Mouse (Mus musculus): ENCODE data around the gene Klhl22. TPM values are rescaled to one million over a fixed set of nuclear protein-coding genes. Genes with fewer than 3 reads are reported as not detected.

Klhl22 gene
- polyA plus RNA-seq (2014; fragmentation: Nextera tagmentation; extraction: Ambion mirVana), result 54.6 and 57.7 TPM in 2 replicates

DNA sequence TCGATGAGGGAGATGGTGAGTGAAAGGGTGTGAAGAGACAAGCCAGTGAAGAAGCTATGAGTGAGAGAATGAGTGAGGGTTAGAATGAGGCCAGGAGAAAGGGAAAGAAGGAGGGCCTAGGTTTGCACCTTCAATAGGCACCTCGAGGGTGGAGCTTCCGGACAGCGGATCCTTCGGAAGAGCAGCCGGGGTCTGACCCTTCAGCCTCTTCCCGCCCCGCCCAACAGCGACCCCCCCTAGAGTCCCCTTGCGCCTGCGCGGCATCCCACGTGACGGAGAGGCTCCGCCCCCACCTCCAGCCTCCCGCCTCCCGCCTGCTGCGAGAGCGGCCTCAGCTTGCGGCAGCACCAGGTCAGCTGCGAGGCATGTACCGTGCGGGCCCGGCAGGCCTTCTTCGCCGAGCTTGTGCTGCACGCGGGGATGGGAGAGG lies at the start of gene Klhl22:
Gene Klhl22 (plus strand): TSS at position 275 of the 430 bp plus-strand sequence.
- H3K4me1 ChIP-seq (replicated peaks; ENCODE audit: control insufficient read depth, insufficient read depth, low read length), result 0 out of 2 replicates have a peak, but pooled peaks cover 2% of the 10 kb centered on the region

DNA sequence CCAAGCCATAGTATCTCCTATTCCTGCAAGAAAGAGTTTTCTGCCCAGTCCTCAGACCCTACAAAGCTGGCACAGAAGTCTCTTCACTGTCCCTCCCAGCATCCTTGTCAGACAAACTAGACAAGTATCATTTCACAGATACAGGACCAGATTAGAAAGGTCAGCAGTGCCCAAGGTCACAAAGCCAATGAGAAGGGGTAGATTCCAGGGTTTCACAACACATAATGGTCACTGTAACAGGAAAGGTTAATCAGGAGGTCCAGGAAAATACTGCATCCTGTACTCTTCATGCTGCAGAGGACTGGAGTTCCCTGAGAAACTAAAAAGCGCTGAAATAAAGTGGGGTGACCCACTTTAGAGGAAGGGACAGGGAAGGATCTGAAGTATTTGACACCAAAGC lies 41.6 kb upstream of the Klhl22 start:
- H3K9me3 ChIP-seq (ENCODE audit: control insufficient read depth, low read length), result no peaks in the 10 kb centered on the region
- ATAC-seq (replicated peaks; ENCODE audit: low FRiP score) (no peak), DNase-seq (ENCODE audit: low spot score) (no peak)
- no peak overlapping the region for H3K9ac ChIP-seq (ENCODE audit: low read length)
- no peak overlapping the region for H3K4me3 ChIP-seq (ENCODE audit: low read depth, low read length)
- H3K36me3 ChIP-seq (ENCODE audit: control insufficient read depth, insufficient read depth, low read length), result no peaks in the 10 kb centered on the region
- H3K4me2 ChIP-seq (ENCODE audit: low read depth, low read length, severe bottlenecking), result no peak overlapping the region
- 96% methylated on average over 1 of the region's 1 CpGs for WGBS
- no peaks in the 10 kb centered on the region for H3K27me3 ChIP-seq (ENCODE audit: control insufficient read depth, insufficient read depth, low read length)
- peaks cover 7% of the 10 kb centered on the region for H3K4me1 ChIP-seq (replicated peaks; ENCODE audit: control insufficient read depth, insufficient read depth, low read length)
- H3K27ac ChIP-seq (ENCODE audit: low read depth, low read length), result no peak overlapping the region

More for the DNA sequence above, at the start of gene Klhl22:
- Histone ChIP-seq H3K27me3 (ENCODE audit: control insufficient read depth, insufficient read depth, low read length) (no peaks in the 10 kb centered on the region; the same call in 1 of the 2 replicates), H3K4me2 (ENCODE audit: low read depth, low read length, severe bottlenecking) (peak within 1 kb of the TSS; percentile 85), H3K9me3 (ENCODE audit: control insufficient read depth, low read length) (no peaks in the 10 kb centered on the region), H3K4me3 (ENCODE audit: low read depth, low read length) (peak within 1 kb of the TSS; percentile 57), H3K36me3 (ENCODE audit: control insufficient read depth, insufficient read depth, low read length) (no peaks in the 10 kb centered on the region), H3K9ac (ENCODE audit: low read length) (peak within 1 kb of the TSS; percentile 84), H3K27ac (ENCODE audit: low read depth, low read length) (no peak within 1 kb of the TSS)
- ATAC-seq (replicated peaks; ENCODE audit: low FRiP score) (peak; percentile 96), DNase-seq (ENCODE audit: low spot score) (peak; percentile 95)
- 2% methylated on average over 25 of the region's 28 CpGs for WGBS

DNA sequence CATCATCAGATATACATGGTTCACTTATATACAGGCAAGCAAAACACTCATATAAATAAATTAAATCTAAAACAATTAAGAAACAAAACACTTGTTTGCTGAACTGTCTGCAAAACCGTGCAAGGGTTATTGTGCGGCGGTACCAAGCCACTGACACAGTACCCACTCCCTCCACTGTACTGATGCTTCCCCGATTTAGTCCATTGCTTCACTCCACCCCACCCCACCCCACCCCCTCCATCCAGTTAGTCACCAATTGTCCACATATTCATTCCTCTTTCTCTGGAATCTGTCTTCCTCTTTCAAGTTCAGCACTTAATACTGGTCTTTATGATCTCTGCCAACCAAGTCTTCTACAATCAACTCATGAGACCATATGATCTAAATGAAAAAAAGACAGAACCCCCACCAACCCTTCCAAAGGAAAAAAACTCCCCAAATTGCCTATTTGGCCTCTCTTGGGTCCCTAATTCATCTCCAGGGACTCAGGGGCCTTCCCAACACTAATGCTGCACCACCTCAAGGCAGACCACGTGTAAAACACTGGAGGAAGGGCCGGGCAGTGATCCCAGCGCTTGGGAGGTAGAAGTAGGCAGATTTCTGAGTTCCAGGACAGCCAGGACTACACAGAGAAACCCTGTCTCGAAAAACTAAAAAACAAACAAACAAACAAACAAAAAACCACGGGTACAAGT lies 38.2 kb upstream of the Klhl22 start:
- no peak for ATAC-seq (replicated peaks; ENCODE audit: low FRiP score)
- DNase-seq (ENCODE audit: low spot score), result no peak
- H3K4me2 ChIP-seq (ENCODE audit: low read depth, low read length, severe bottlenecking), result peak overlapping the region; percentile 84
- no peak overlapping the region for H3K27ac ChIP-seq (ENCODE audit: low read depth, low read length)
- WGBS, result 71% methylated on average over 9 of the region's 9 CpGs
- no peaks in the 10 kb centered on the region for H3K9me3 ChIP-seq (ENCODE audit: control insufficient read depth, low read length)
- H3K27me3 ChIP-seq (ENCODE audit: control insufficient read depth, insufficient read depth, low read length), result no peaks in the 10 kb centered on the region
- peak overlapping the region; percentile 20; the same call in 1 of the 2 replicates for H3K9ac ChIP-seq (ENCODE audit: low read length)
- H3K36me3 ChIP-seq (ENCODE audit: control insufficient read depth, insufficient read depth, low read length), result no peaks in the 10 kb centered on the region
- peak overlapping the region; percentile 86; the same call in 1 of the 2 replicates for H3K4me3 ChIP-seq (ENCODE audit: low read depth, low read length)
- peaks cover 7% of the 10 kb centered on the region for H3K4me1 ChIP-seq (replicated peaks; ENCODE audit: control insufficient read depth, insufficient read depth, low read length)

DNA sequence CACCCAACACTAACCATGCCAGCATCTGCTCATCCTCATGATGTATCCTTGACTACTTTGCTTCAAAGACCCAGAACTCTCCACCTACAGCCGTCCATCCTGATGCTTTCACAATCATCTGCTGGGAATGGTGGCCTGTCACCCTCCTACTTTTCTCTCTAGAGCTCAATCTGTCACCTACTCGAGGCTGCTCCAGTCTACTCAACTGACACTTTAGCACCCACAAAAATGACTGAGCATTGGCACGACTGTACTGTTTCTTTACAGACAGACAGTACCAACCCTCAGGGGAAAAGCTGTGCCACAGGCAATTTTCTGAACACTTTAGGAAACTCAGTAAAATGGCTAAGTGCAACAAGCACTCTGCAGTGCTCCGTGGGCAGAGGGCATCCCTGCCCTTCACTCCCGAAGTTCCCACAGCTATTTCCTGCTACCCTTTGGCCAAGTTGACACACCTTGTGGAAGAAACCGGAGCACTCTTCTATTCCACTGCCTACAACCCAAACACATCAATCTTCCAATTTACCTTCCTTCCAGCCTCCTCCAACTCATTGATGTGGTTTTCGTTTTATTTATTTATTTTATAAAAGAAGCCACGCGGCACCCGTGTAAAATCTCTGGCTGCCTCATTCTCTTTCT lies 37.5 kb upstream of the Klhl22 start:
- H3K27me3 ChIP-seq (ENCODE audit: control insufficient read depth, insufficient read depth, low read length), result no peaks in the 10 kb centered on the region
- peak overlapping the region; percentile 92 for H3K9ac ChIP-seq (ENCODE audit: low read length)
- H3K9me3 ChIP-seq (ENCODE audit: control insufficient read depth, low read length), result no peaks in the 10 kb centered on the region
- H3K36me3 ChIP-seq (ENCODE audit: control insufficient read depth, insufficient read depth, low read length), result no peaks in the 10 kb centered on the region
- H3K4me3 ChIP-seq (ENCODE audit: low read depth, low read length), result peak overlapping the region; percentile 86
- peak overlapping the region; percentile 84 for H3K4me2 ChIP-seq (ENCODE audit: low read depth, low read length, severe bottlenecking)
- no peak overlapping the region for H3K27ac ChIP-seq (ENCODE audit: low read depth, low read length)
- 13% methylated on average over 10 of the region's 10 CpGs for WGBS
- ATAC-seq (replicated peaks; ENCODE audit: low FRiP score), result no peak
- no peak for DNase-seq (ENCODE audit: low spot score)
- peaks cover 7% of the 10 kb centered on the region for H3K4me1 ChIP-seq (replicated peaks; ENCODE audit: control insufficient read depth, insufficient read depth, low read length)

DNA sequence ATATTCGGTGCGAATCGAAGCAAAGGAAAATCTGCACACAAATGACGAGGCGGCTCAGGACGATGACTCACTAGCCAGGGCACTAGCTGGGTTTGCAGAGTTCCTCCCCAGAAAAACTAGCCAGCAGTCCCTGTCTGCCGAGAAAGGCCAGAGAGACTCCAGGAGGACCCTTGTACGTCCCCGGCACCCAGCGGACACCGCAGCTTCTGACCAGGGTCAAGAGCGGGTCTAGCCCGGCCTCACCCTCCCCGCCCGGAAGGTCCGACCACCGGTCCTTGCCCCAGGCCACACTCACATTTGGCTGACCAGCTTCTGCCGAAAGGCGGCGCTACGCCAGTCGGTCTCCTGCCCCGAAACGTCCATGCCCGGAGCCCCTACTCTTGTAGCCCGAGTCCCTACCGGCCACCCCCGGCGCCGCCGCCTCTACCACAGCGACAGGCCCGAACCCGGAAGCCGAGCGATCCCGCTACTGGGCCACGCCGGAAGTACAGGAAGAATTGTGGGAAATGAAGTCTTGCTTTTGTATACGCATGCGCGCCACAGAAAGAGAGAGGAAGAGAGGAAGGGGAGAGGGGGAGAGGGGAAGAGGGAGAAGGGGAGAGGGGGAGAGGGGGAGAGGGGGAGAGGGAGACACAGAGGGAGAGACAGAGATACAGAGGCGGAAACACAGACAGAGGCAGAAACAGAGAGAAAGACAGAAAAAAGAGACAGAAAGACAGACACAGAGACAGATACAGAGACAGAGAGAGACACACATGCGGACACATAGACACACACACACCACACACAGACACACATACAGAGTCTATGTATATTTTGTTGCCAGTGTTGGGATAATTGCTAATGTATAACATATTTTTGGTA lies 36.7 kb upstream of the Klhl22 start:
- Histone ChIP-seq H3K27ac (ENCODE audit: low read depth, low read length) (peak overlapping the region; percentile 27; the same call in 1 of the 2 replicates), H3K27me3 (ENCODE audit: control insufficient read depth, insufficient read depth, low read length) (no peaks in the 10 kb centered on the region), H3K36me3 (ENCODE audit: control insufficient read depth, insufficient read depth, low read length) (no peaks in the 10 kb centered on the region), H3K4me1 (replicated peaks; ENCODE audit: control insufficient read depth, insufficient read depth, low read length) (peaks cover 7% of the 10 kb centered on the region), H3K9ac (ENCODE audit: low read length) (peak overlapping the region; percentile 92), H3K9me3 (ENCODE audit: control insufficient read depth, low read length) (no peaks in the 10 kb centered on the region), H3K4me3 (ENCODE audit: low read depth, low read length) (peak overlapping the region; percentile 86), H3K4me2 (ENCODE audit: low read depth, low read length, severe bottlenecking) (peak overlapping the region; percentile 84)
- 2% methylated on average over 44 of the region's 44 CpGs for WGBS
- peak; percentile 93 for ATAC-seq (replicated peaks; ENCODE audit: low FRiP score)
- DNase-seq (ENCODE audit: low spot score), result peak; percentile 94

DNA sequence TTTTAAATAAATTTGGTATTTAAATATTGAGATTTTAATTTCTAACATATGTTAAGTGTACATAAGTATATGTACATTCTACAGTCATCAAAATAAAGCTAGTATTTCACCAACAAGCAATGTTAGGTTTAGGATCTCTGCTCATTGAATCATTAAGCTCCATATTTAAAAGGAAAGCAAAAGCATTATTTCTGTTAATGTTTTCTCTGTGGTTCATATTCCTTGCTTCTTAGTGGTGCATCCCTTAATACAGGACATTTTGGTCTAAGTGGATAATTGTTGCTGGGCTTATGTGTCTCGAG lies 36.1 kb upstream of the Klhl22 start:
- Histone ChIP-seq H3K36me3 (ENCODE audit: control insufficient read depth, insufficient read depth, low read length) (no peaks in the 10 kb centered on the region), H3K27ac (ENCODE audit: low read depth, low read length) (no peak overlapping the region)

DNA sequence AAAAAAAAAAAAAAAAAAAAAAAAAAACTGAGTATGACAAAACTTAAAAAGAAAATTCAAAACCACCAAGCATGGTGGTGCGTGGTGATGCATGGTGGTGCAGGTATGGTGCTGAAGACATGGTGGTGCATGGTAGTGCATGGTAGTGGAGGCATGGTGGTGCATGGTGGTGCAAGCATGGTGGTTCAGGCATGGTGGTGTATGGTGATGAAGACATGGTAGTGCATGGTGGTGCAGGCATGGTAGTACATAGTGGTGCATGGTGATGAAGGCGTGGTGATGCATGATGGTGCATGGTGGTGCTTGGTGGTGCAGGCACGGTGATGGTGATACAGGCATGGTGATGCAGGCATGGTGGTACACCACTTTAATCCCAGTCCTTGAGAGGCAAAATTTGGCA lies 35.0 kb upstream of the Klhl22 start:
- 91% methylated on average over 3 of the region's 3 CpGs for WGBS
- Histone ChIP-seq H3K27me3 (ENCODE audit: control insufficient read depth, insufficient read depth, low read length) (no peaks in the 10 kb centered on the region), H3K4me1 (replicated peaks; ENCODE audit: control insufficient read depth, insufficient read depth, low read length) (peaks cover 7% of the 10 kb centered on the region), H3K9me3 (ENCODE audit: control insufficient read depth, low read length) (no peaks in the 10 kb centered on the region), H3K36me3 (ENCODE audit: control insufficient read depth, insufficient read depth, low read length) (no peaks in the 10 kb centered on the region), H3K4me2 (ENCODE audit: low read depth, low read length, severe bottlenecking) (no peak overlapping the region), H3K27ac (ENCODE audit: low read depth, low read length) (no peak overlapping the region), H3K9ac (ENCODE audit: low read length) (no peak overlapping the region), H3K4me3 (ENCODE audit: low read depth, low read length) (no peak overlapping the region)
- DNase-seq (ENCODE audit: low spot score) (no peak), ATAC-seq (replicated peaks; ENCODE audit: low FRiP score) (no peak)

More for the DNA sequence above, 36.1 kb upstream of the Klhl22 start:
- DNase-seq (ENCODE audit: low spot score) (no peak), ATAC-seq (replicated peaks; ENCODE audit: low FRiP score) (no peak)
- H3K4me3 ChIP-seq (ENCODE audit: low read depth, low read length), result no peak overlapping the region
- H3K4me1 ChIP-seq (replicated peaks; ENCODE audit: control insufficient read depth, insufficient read depth, low read length), result peaks cover 7% of the 10 kb centered on the region
- H3K27me3 ChIP-seq (ENCODE audit: control insufficient read depth, insufficient read depth, low read length), result no peaks in the 10 kb centered on the region
- H3K9me3 ChIP-seq (ENCODE audit: control insufficient read depth, low read length), result no peaks in the 10 kb centered on the region
- no peak overlapping the region; the same call in 1 of the 2 replicates for H3K9ac ChIP-seq (ENCODE audit: low read length)
- 72% methylated on average over 1 of the region's 1 CpGs for WGBS
- no peak overlapping the region; the same call in 1 of the 2 replicates for H3K4me2 ChIP-seq (ENCODE audit: low read depth, low read length, severe bottlenecking)

DNA sequence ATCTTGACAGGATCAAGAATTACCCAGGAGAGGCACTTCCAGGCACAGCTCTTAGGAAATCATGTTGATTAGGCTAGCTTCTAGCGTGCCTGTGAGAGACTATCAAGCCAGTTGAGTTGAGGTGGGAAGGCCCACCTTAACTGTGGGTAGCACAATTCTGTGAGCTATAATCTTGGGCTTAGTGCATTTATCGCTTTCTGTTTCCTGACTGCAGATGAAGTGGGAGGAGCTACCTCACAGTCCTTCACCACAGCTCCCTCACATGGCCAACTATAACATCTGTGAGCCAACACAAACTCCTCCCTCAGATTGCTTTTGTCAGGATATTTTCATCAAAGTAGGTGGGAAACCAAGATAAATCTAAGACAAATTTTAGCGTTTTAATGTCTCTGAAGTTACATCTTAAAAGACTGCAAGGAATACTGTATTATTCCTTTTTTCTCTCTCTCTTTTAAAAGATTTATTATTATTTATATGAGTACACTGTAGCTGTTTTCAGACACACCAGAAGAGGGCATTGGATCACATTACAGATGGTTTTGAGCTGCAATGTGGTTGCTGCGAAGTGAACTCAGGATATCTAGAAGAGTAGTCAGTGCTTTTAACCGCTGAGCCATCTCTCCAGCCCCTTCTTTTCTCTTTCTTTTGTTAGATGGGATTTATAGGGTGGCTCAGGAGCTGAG lies 32.1 kb upstream of the Klhl22 start:
- H3K4me2 ChIP-seq (ENCODE audit: low read depth, low read length, severe bottlenecking), result no peak overlapping the region

More for the DNA sequence above, 32.1 kb upstream of the Klhl22 start:
- Histone ChIP-seq H3K36me3 (ENCODE audit: control insufficient read depth, insufficient read depth, low read length) (no peaks in the 10 kb centered on the region), H3K4me3 (ENCODE audit: low read depth, low read length) (no peak overlapping the region), H3K9ac (ENCODE audit: low read length) (no peak overlapping the region), H3K27me3 (ENCODE audit: control insufficient read depth, insufficient read depth, low read length) (no peaks in the 10 kb centered on the region), H3K4me1 (replicated peaks; ENCODE audit: control insufficient read depth, insufficient read depth, low read length) (no peaks in the 10 kb centered on the region; the same call in 1 of the 2 replicates), H3K9me3 (ENCODE audit: control insufficient read depth, low read length) (no peaks in the 10 kb centered on the region), H3K27ac (ENCODE audit: low read depth, low read length) (no peak overlapping the region)
- DNase-seq (ENCODE audit: low spot score) (no peak), ATAC-seq (replicated peaks; ENCODE audit: low FRiP score) (no peak)
- WGBS, result 16% methylated on average over 5 of the region's 5 CpGs

Measured in forebrain, embryonic 11.5 days (tissue).